Mouse (Mus musculus): Measurements from ENCODE around the gene Nobox.

- no peak for TF ChIP-seq CTCF (IDR thresholded peaks at IDR 0.05; ENCODE audit: low read depth)
- no peak for TF ChIP-seq EP300 (optimal IDR thresholded peaks at IDR 0.05)
These were observed 24.1 kb upstream of the Nobox start for GRCm38 (mm10) chr6:43333479-43333878.
